Mouse (Mus musculus) embryonic fibroblast, embryonic 13.5 days (primary cell): ENCODE measurements at regions not wholly inside any gene's neighbourhood (a gene's known extent, or its start where the extent isn't known, plus 50 kb on each side); places are given as distances from the start of the nearest gene placed in this dataset.
"Not testable (repeated sequence)": the region's sequence is repeated elsewhere in the genome, so short reads cannot be mapped to it uniquely, and the experiment has no call there.

Experiments
- CTCF ChIP-seq: IDR thresholded peaks from 2 replicates; pipeline ENCODE4 v1.5.1; 2011; ENCODE audit warnings: mild to moderate bottlenecking, control low read depth, low read length, moderate library complexity, borderline replicate concordance; ENCODE audit not compliant: insufficient read depth
- POLR2A ChIP-seq: IDR thresholded peaks from 2 replicates; pipeline ENCODE4 v1.6.1; 2011; ENCODE audit warnings: low read depth, mild to moderate bottlenecking, control low read depth, low read length, moderate library complexity

- not testable (repeated sequence) for TF ChIP-seq POLR2A, CTCF
Measured at GRCm38 (mm10) chr12:3110589-3110988, 199.2 kb downstream of the Rab10 start.
